Mouse (Mus musculus): ENCODE data around the gene Arhgef5.

DNA sequence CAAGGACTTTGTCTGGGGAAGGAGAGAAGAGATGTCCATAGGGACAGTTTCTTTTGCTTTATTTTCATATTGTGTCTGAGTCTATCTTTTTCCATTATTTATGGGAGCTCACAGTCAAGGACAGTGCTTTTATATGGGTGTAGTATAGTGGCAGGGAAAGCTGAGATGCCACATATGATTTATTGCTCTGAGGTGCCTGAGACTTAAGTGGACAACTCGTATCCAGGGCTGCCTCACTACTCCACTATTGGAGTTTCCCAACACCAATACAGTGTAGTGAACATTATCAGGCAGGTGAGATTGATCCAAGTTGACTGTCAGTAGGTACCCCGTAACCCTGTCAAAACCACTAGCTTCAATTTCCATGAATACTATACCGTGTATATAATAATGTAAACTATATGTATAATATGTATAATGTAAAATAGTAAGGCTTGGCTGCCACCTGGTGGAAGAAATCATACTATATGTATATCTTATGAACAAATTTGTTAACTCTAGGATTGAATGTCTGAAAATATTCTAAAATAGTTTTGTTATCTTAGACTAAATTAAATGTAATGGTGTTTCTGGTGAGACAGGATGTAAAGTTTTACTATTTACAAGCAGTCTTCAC is 70.3 kb downstream of the Arhgef5 start:
- TF ChIP-seq CTCF (IDR thresholded peaks at IDR 0.05; ENCODE audit: borderline replicate concordance, insufficient read depth, low read depth, low read length) (no peak), POLR2A (IDR thresholded peaks at IDR 0.05; ENCODE audit: borderline replicate concordance, insufficient read depth, low read length) (no peak)
